Mouse (Mus musculus) adrenal gland, postnatal 4 days (tissue): ENCODE results near the gene Ap1s1. TPM values are rescaled to one million over a fixed set of nuclear protein-coding genes. Genes with fewer than 3 reads are reported as not detected.
A peak's percentile ranks its signal among the peaks of the same experiment; 100 is the strongest.

Experiments used
- DNase-seq, 2 experiments: peaks; one replicate each; pipeline ENCODE4 v3.0.0; 2021 to 2022; ENCODE audit warnings: low spot score in 2 of 2, mixed read lengths in 2 of 2
- microRNA-seq: library from miRNA; unstranded; fragments of <30 nt; microRNA quantifications from one replicate; pipeline ENCODE4 v1.2.0, GENCODE M21; 2021
- total RNA-seq, 2 experiments: library from RNA; stranded (reverse); gene quantifications; 2 replicates each; pipeline ENCODE4 v1.2.3; 2021

The Ap1s1 gene
- total RNA-seq, 2 experiments from 2014 or later = 121 to 124 TPM

GRCm38 (mm10) chr5:137028561-137029272, 17.2 kb downstream of the Ap1s1 start:
- no peak for DNase-seq

DNA sequence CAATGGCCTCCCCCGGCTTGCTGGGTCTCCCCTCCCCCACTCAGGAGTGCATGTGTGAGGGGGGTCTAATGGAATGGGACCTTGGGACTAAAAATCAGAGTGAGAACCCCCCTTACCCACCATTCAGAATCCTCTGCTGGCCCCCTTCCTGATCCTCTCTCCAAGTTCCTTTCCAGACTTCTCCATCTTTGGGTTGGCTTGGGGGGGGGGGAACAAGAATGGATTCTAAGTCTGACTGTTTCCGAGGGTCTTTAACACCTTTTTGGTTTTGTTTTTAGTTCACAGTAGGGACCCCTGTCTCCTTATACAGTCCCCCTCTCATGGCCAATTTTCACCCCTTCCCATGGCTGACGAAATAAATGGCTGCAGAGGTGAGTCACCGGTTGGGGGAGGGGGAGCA, 19.8 kb downstream of the Ap1s1 start, which contains the start of gene Vgf:
Gene Vgf (plus strand): TSS at position 301 of the 400 bp plus-strand sequence.
- DNase-seq = no peak

GRCm38 (mm10) chr5:137025132-137025531, 20.8 kb downstream of the Ap1s1 start:
- DNase-seq = peak; percentile 55 to 70

DNA sequence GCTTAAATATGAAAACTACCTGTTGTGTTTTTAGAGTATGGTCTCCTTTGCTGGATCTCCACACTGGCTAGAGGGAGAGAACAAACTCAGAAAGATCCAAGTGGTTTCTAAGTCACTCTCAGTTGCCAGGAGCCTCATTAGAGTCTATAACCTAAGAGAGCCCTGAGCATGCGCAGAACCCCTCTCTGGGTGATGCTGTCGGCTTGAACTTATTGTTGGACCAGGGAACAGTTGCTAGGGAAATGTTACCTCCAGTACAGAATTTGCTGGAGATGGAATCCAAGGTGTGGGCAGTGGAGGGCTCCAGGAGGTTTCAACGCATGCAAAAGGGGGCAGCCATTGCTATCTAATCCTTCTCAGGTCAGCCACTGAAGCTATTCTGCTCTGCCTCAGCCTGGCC, 21.6 kb downstream of the Ap1s1 start:
- no peak for DNase-seq

DNA sequence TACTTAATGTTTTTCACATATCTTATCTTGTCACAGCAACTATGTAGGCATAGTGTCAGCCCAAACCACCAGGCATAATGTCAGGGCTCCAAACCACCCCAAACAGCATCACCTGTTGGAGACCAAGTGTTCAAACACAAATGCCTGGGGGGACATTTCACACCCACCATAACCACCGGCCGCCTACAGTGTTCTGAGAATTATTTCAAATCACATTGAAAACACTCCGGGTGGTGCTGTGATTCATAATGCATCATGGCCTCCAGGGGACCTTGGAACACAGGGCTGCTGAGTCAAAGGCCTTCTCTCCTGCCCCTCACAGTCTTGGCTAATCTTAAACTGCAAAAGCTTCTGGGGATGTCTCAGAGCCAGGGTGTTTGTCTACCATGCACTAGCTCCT, 30.0 kb downstream of the Ap1s1 start:
- no peak for DNase-seq

GRCm38 (mm10) chr5:137012401-137012950, 33.5 kb downstream of the Ap1s1 start:
- DNase-seq = no peak

- no peak for DNase-seq
These were observed 35.9 kb downstream of the Ap1s1 start for GRCm38 (mm10) chr5:137009988-137010387.

- no peak for DNase-seq
These were observed 38.7 kb downstream of the Ap1s1 start for GRCm38 (mm10) chr5:137007276-137007675.

DNA sequence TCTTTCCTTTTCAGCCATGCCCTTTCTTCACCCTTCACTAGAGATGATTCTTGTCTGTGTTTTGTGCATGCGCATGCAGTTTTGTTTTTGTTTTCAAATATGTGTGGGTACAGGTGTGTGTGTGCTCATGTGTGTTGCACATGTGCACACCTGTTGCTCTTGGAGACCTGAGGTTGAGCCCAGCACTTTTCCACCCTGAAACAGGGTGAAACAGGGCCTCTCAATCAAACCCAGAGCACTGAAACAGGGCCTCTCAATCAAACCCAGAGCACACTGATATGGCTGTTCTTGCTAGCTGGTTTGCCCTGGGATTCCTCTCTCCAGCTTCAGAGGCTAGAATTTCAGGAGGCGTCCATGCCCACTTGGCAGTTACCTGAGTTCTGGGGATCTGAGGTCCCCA, 45.3 kb downstream of the Ap1s1 start:
- no peak for DNase-seq

DNA sequence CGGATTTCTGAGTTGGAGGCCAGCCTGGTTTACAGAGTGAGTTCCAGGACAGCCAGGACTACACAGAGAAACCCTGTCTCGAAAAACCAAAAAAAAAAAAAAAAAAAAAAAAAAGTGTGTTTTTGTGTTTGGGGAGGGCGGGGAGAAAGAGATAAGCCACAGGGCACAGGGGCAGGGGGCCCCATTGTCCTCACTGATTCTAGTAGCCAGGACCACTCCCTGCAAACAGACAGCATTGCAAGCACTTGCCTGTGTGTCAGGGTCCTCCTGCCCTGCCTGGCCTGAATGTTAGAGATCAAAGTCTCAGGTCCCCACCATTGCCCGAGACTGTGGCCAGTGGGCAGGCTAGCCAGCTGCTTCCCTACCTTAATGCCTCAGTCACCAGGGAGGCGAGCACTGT, 46.5 kb downstream of the Ap1s1 start:
- no peak for DNase-seq

GRCm38 (mm10) chr5:136989801-136990200, 56.1 kb downstream of the Ap1s1 start:
- DNase-seq = no peak

- no peak for DNase-seq
These were observed 57.5 kb downstream of the Ap1s1 start for GRCm38 (mm10) chr5:136988420-136988819.

DNA sequence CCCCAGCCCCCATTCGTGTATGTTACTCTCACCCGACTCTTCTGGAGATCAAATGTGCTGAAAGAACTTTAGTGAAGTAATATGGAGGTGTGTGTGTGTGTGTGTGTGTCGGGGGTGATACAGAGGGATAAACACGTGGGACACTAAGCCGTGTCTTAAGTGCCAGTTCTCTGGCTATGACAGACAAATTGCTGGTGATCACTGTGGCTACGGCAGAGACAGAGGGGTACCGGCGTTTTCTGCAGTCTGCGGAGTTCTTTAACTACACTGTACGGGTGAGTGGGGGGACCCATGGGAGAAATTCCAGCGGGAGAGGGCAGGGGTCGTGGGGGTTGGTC, 58.0 kb downstream of the Ap1s1 start, which contains the start of gene Znhit1:
Gene Znhit1 (minus strand): TSS at position 88 of the 338 bp plus-strand sequence.
- DNase-seq = no peak

DNA sequence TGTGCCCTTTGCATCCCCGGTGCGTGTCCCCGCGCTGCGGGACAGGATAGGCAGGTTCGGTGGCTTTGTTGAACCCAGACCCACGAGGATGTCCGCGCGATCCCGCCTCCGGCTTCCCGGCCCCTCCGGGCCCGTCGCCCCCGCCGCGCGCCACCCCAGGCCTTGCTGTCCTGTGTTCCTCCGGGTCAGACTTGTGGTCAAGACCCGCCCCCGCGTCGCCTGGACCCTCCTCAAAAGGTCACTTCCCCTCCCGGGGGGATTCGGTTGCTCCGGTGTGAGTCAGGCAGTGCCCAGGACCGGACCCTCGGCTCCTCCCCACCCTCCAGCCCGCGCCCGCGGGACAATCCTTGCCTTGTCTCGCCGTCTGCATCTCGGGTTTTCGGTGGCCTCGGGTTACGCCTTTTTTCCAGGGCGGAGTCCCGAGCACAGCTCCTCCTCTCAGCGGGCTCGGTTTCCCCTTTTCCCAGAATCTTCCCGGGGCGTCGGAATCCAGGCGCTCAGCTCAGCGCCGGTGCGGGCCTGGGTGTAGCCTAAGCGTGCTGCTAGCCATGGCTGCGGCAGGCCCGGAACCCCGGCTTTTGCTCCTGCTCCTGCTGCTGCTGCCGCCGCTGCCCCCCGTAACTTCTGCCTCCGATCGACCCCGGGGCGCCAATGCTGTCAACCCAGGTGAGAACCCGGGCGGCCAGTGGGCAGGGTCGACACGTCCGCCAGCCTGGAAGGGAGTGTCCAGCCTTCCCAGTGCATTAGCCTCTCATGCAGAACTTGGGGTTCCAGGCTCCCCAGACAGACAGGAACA, 58.6 kb downstream of the Ap1s1 start:
- peak; percentile 62 to 73 for DNase-seq

DNA sequence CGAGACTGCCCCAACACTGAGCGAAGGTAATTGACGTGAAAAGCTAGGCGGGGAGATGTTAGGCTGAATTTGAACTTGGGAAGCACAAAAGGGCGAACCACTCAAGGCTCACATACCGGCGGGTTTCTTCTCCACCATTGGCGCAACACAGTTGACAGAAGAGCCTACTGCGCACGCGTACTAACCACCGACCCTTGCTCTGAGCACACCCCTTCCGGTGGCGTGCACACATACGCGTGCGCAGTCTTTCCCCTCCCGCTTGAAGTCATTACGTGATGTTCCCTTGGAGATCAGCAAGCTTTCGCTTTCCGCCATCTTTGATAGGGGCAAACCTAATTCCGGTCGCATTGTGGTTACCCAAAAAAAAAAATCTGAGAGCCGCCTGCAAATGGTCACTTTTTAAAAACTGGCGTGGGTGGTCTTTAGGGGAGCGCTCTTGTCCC, 59.2 kb downstream of the Ap1s1 start, which contains the start of gene Plod3:
Gene Plod3 (plus strand): TSS at position 325 of the 443 bp plus-strand sequence.
- DNase-seq = peak; percentile 78 to 89

Small RNA genes within 50 kb of the gene (microRNA-seq; reads per million reads assigned to microRNA genes)
- gene Mir702 = 67.6 reads per million, percentile 41 among the genes with 10 or more reads in this experiment

Other genes starting within 250 kb of the Ap1s1 start
- gene Col26a1, start 162.9 kb downstream of the Ap1s1 start, total RNA-seq = 10 to 100 TPM; 17.5 to 22.3 TPM
- 10 to 100 TPM; 33.6 to 38.2 TPM for gene Ift22, start 138.0 kb downstream of the Ap1s1 start, total RNA-seq
- 100 to 1,000 TPM; 211 to 213 TPM for gene Fis1, start 92.9 kb downstream of the Ap1s1 start, total RNA-seq
- gene Cldn15, start 79.5 kb downstream of the Ap1s1 start, total RNA-seq = 10 to 100 TPM; 11.1 to 13.4 TPM
- gene Plod3, start 59.1 kb downstream of the Ap1s1 start, total RNA-seq = 10 to 100 TPM; 60.4 to 64.7 TPM
- 10 to 100 TPM; 57.4 to 60.6 TPM for gene Znhit1, start 58.1 kb downstream of the Ap1s1 start, total RNA-seq
- gene Vgf, start 19.7 kb downstream of the Ap1s1 start, total RNA-seq = 10 to 100 TPM; 15.3 to 17.2 TPM
- 1 to 10 TPM; 1.7 to 2.2 TPM for gene Serpine1, start 26.1 kb upstream of the Ap1s1 start, total RNA-seq
- gene Trim56, start 70.1 kb upstream of the Ap1s1 start, total RNA-seq = 10 to 100 TPM; 36.2 to 46.0 TPM
- gene Muc3, start 103.2 kb upstream of the Ap1s1 start, total RNA-seq = not detected
- under 1 TPM; 0.31 to 0.67 TPM for gene Muc3a, start 166.3 kb upstream of the Ap1s1 start, total RNA-seq
- gene Ache, start 241.4 kb upstream of the Ap1s1 start, total RNA-seq = 10 to 100 TPM; 12.5 to 20.2 TPM
- gene Ufsp1, start 248.5 kb upstream of the Ap1s1 start, total RNA-seq = 10 to 100 TPM; 10.6 to 11.0 TPM